Mouse (Mus musculus) c-Kit-positive CD71-negative TER-119-negative erythroid progenitor cells, embryonic 14.5 days (primary cell): Measurements from ENCODE around the gene Gnptab.
A peak's percentile ranks its signal among the peaks of the same experiment; 100 is the strongest.
"Not testable (repeated sequence)": the region's sequence is repeated elsewhere in the genome, so short reads cannot be mapped to it uniquely, and the experiment has no call there.

ENCODE experiments used
- DNase-seq: peaks from one replicate; pipeline ENCODE4 v3.0.0-alpha.2; 2013; ENCODE audit warnings: low read depth

Gene Gnptab

DNA sequence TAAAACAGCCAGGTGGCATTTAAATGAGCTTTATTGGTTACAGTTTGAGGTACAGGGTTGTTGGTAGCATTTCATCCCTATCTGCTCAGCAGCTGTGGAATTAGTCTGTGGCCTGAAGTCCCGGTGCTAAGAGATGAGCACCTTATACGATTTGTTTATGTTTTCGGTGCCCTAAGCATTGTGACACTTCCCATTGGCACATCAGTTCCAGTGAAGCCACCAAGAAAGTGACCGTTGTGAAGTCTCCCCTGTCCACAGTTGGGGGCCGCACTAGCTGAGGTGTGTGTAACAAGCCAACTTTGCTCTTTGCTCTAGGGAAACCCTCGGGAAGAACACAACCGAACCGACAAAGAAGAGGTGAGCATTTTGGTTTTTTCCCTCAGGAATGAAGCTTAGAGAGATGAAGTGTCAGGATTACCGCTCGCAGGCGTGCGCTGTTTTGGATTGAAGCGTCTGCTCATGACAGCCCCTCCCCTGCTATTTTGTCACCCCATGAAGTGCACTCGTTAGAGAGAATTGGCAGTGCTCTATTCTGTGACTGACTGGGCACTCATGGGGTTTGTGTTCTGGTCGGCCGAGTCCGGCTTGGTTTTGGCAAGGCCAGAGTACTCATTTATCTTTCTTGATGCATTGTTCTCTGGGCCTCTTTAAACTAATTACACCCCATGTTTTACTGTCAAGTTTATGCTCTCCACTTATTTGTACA is 33.5 kb downstream of the Gnptab start:
- no peak for DNase-seq

DNA sequence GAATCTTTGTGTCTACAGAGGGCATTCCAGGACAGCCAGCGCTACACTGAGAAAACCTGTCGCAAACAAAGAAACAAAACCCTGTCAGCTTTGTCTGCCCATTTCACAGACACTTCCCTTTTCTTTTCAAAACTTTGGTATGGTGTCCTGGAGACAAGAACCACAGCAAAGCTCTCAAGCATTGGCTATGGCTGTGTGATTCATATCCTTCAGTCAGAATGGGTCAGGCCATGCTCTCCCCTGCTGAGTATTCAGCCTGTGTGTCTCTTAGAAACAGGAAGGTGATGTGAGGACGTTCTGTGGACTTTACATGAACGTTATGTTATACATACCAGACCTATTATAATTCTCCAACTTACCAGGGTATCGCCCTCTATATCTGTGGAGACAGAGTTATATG is 38.8 kb downstream of the Gnptab start:
- DNase-seq, result peak; percentile 20

DNA sequence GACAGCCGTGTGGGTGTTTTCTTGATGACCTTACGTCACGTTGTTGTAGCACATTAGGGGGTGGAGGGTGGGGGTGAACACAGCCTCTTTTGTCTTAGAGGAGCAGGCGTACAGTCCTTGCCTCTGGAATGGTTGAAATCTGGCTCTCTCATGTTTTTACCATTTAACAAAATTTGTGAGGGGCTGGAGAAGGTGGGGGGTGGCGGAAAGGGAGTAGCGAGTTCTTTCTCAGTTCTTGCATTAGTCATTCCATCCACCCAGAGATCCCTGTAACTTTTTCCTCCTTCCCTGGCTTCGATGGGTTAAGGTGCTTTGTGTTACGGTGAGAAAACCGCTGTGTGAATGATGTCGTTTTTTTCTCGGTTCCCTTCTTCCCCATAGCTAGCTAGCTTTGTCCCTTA is 41.2 kb downstream of the Gnptab start:
- no peak for DNase-seq

DNA sequence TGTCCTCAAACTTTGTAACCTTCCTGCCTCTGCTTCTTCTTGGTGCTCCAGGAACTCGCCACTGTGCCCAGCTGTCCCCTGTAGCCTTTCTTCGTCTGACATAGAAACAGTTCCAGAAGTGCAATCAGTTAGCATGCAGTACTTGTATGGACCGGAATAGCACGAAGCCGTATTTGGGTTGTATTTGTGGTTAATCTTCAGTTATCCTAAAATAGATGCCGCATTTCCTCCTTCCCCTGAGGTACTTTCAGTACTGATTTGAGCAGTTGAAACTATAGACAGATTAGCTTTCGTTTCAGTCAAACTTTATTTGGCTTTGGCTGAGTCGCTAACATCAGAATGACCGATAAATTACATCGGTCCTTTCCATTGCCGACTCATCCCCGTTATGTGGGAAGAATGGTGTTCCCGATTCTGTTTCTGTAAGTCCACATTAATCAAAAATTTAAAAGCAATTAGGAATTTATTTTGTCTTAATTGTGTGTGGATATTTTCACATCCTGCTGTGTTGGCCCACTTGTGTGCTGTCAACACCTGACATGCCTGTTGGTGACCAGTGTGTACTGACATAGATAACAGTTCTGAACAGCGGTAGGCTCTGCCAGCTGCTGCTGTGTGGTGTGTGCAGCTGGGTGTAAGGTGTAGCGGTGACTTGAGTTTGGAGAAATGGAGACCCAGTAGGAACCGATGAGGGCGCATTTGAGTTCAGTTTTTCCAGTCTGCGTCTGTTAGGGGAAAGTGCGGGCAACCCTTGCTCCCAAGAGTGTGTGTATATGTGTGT is 41.9 kb downstream of the Gnptab start:
- no peak for DNase-seq

DNA sequence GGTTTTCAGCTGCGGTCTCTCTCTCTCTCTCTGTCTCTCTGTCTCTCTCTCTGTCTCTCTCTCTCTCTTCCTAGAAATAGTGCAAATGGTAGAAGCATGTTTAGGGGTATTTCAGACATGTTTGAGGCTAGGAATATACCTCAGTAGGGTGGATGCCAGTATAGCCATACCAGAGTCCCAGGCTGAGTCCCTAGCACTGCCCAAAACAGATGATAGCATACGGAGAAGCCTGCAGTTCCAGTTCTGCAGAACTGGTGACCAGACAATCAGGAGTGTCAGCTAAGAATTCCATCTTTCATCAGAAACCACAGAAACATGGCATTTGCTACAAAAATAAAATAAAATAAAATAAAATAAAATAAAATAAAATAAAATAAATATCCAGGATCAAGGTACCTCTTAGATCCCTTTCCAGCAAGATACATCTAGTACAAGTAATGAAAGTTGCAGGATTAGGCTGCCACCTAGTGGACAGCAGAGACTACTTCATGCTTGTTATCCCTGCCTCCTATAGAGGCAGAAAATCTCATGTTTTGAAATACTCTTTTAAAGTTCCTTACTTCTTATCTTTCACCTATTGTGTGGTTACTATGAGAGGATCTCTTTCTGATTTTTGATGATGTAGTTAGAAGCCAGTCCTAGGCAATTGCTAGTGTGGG is 47.4 kb downstream of the Gnptab start:
- DNase-seq, result peak; percentile 48

DNA sequence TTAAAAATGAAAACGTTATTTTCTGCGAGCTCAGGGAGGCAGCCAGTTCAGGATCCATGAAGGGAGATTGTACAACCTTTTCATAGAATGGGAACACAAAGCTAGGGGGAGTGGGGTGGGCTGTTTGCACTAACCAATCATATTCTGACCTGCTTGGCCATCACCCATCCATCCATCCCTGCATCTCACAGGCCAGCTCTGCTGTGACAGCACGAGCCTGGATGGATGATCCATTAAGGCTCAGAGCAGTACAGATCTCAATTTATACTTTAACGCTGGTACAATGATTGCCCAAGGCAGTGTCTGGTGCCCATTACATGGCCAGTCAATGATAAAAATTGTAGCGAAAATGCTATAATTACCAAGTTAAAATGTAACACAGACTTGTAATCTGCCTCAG is 48.0 kb downstream of the Gnptab start:
- no peak for DNase-seq

DNA sequence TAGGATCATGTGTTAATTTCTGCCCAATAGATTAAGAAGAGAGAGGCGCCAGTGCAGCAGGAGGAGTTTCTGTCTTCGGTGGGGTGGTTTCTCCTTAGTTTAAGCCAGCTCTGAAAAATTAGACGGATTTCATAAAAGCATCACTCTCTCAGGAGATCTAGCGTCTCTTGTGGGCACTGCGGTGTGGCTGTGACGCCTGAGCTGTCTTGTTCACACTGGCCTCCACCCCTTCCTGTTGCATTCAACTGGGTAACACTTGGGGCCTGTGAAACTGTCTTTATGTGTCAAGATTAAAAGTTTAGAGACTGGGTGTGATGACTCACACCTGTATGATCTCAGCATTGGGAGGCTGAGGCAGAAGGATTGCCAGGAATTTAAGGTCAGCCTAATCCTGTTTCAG is 49.1 kb downstream of the Gnptab start:
- no peak for DNase-seq

DNA sequence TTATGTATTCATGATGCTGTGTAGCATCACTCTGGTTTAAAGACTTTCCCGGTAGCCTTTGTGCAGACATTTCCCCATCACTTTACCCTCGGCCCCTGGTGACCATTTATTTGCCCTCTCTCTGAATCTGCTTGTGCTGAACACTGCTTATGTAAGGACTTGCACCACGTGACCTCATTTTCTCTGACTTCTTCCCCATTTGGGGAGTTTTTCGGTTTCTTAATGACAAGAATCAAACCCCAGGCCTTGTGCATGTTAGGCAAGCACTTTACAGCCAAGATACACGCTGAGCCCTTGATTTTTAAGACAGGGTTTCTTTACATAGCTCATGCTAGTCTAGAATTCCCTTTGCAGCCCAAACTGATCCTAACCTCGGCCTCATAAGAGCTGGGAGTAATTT is 62.3 kb downstream of the Gnptab start:
- no peak for DNase-seq

DNA sequence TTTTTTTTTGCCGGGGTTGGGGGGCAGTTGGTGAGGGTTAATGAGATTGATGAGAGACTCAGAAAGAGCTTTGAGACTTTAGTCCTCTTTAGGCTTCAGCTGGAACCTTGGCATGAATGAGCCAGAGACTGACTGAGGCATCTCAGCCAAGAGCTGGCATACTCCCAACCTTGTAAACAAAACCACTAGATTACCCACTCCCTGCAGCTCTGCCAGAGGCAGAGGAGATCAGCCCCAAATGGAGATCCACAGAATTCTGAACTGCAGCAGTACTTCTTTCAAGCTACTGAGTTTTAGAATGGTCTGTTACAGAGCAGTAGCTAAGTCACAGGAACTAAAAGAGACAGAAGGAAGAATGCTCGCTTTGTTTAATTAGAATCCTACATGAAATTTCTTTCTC is 72.3 kb downstream of the Gnptab start:
- no peak for DNase-seq

DNA sequence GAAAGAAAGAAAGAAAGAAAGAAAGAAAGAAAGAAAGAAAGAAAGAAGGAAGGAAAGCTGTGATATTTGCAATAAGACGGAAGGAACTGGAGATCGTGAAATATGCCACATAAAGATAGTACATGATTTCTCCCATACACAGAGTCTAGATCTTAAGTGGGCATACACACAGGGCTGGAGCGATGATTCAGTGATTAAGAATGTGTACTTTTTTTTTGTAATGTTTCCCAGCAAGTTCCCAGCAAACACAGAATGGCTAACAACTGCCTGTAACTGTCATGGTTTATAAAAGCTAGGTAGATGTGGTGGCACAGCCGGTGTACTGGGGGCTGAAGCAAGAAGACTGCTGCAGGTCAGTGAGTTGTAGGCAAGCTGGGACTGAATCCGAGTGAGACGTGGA is 73.1 kb downstream of the Gnptab start:
- DNase-seq, result no peak

DNA sequence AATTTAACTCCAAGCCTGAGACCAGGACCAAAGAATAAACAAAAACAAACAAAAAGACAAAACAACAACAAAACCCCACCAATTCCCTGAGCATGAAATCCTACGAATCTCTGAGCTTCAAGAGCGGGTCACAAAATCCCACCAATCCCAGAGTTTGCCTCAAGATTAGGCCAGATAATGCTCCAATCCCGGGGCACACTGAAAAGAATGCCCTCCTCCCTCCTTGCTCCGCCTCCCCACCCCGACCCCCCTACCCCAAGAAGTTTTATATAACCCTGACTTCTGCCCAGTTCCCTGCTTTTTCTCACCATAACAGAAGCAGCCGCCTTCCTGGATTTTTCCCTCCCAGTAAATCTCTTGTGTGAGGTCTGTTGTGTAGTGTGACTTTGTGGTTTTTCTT is 78.9 kb downstream of the Gnptab start:
- no peak for DNase-seq

DNA sequence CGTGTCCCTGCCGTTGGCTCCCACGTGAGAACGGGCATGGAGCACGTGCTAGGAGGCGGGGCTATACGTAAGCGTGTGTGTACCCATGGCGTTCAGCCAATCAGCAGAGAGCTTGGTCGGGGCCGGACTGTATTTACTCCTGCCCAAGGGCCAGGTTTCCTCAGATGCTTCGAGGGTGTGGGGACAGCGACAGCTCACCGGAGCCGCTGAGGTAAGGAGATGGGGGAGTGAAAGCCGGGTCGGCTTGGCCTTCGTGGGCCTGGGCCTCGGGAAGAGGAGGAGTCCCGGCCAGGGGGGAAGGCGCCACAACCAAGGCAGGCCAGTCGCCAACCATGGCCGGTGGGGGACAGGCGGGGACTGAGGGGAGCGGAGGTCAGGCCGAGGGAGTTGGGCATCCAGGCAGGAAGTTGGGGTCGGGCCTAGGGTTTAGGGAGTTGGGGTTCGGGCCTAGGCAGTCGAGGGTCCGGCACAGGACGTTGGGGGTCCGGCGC is 80.6 kb downstream of the Gnptab start, which contains the start of gene Sycp3:
Gene Sycp3, plus strand, starts transcription at position 68 of the 491 bp plus-strand sequence.
- DNase-seq, result no peak

DNA sequence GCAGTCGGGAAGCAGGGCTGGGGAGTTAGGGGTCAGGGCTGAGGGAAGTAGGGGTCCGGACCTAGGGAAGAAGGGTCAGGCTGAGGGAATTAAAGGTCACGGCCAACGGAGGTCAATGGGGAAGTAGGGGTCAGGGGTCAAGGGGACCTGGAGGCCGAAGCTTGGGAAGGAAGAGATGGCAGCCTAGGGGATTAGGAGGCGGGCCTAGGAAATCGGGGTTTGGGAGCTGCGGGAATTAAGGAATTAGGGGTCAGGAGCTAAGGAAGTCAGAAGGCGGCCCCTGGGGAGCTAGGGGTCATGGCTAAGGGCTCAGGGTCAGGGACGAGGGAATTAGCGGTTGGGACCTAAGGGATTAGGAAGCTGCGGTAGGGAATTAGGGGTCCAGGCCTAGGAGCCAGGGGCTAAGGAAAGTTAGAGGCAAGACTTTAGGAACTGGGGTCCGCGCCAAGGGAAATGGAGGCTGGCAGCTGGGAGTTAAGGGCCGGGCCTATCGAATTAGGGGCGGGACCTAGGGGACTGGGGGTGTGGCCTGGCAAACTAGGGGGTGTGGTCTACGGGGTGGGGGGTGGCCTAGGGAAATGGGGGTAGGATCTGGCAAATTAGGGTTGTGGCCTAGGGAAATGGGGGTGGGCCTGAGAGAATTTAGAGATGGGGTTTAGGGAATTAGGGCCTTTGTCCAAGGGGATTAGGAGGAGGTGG is 81.3 kb downstream of the Gnptab start:
- DNase-seq, result no peak

DNA sequence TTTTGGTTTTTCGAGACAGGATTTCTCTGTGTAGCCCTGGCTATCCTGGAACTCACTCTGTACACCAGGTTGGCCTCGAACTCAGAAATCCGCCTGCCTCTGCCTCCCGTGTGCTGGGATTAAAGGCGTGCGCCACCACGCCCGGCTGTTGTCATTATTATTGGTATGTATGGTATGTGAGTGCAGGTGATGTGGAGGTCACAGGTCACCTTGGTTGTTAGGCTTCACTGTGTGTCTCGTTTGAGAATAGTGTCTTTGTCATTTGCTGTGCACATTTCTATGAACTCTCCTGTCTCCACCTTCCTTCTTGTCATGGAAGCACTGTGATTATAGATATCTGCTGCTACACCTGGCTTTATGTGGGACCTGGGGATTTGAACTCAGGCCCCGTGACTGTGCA is 103.9 kb downstream of the Gnptab start:
- DNase-seq, result not testable (repeated sequence)

DNA sequence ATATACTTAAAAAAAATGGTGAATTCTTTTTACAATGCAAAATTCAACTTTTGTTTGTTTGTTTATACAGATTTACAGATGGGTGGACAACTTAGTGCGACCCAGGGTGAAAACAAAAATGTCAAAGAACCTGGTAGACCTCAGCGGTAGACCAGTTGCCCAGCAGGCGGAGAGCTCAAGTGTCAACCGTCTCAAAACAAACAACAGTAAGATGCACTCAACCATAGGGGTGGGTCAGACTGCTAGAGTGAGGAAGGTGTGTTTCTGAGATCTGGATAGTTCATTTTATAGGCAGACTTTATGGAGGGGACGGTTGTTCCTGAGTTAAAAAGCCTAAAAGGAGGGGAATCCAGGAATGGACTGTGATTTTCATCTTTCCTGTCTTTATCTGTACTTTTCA is 109.7 kb downstream of the Gnptab start:
- DNase-seq, result no peak

DNA sequence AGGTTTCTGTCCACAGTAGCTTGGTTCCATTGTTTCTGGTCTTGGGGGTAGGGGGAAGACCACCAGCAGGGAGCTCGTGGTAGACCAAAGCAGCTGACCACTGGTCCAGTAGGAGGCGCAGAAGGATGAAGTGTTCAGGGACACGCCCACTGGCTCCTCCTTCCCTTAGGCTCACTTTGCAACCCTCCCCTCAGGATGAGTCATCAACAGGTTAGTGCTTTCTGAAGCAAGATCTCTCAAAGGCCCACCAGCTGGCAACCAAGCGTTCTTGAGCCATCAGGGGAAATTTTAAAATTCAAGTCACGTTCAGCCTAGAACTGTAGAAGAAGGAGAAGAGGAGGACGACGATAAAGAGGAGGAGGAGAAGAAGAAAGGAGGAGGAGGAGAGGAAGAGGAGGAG is 112.7 kb downstream of the Gnptab start:
- DNase-seq, result no peak

DNA sequence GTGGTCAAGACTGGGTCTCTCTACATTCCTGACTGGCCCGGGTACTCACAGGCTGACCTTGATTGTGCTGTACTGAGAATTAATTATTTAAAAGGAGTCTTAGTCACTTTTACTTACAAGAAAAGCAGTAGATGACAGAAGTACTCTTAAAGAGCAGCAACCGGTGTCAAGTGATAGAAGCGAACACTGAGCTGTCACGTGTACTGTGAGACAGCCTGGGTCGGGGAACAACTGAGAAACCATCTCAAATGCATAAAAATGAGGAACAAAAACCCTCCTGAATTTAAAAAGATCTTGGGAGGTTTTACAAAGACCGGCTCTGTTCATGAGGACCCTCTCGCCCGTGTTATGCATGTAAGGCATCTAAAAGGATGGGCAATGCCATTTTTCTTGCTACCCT is 113.7 kb downstream of the Gnptab start:
- DNase-seq, result no peak

DNA sequence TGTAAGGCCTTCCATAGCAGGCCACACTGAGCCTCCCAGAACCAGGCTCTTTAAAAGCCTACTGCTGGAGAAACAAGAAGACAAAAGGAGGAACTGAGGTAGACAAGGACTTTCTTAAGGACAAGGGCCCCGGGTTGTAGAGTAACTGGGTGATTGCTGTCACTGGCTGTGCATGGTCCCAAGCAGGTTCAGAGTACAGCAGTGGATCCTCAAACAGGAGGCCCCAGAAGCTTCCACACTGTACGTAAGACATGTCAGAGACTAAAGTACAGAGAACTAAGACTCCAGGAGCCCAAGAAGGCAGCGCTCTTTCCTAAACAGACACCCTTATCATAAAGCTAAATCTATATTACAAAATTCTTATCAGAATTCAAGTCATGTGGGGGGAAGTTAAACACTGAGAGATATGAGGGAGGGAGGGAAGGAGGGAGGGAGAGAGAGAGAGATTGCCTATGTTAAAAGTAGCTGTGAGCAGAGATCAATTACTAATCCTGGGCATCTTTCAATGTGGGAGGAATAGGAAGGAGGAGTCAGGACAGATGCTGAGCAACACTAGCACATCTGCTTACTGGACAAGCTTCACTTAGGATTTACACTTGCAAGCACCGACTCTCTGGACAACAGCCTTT is 116.1 kb downstream of the Gnptab start:
- no peak for DNase-seq
